Mouse (Mus musculus): ENCODE data around the gene Mitd1.

GRCm38 (mm10) chr1:37865401-37866215 is 24.6 kb downstream of the Mitd1 start:
- no peak for TF ChIP-seq CEBPB (IDR thresholded peaks at IDR 0.05; ENCODE audit: insufficient read depth, poor library complexity, severe bottlenecking)
- TF ChIP-seq POLR2A (IDR thresholded peaks at IDR 0.05; ENCODE audit: insufficient read length, low read depth), result peak; percentile 74
- TF ChIP-seq MYOG (IDR thresholded peaks at IDR 0.05; ENCODE audit: control insufficient read depth in 1 of 3, insufficient read depth in 1 of 3, insufficient read length in 2 of 3, low read depth in 2 of 3), result no peak
- no peak for TF ChIP-seq E2F4 (IDR thresholded peaks at IDR 0.05; ENCODE audit: insufficient read depth)

All from myocyte (in vitro differentiated cells).